Mouse (Mus musculus): ENCODE data around the gene Eif1ad.

The Eif1ad gene

DNA sequence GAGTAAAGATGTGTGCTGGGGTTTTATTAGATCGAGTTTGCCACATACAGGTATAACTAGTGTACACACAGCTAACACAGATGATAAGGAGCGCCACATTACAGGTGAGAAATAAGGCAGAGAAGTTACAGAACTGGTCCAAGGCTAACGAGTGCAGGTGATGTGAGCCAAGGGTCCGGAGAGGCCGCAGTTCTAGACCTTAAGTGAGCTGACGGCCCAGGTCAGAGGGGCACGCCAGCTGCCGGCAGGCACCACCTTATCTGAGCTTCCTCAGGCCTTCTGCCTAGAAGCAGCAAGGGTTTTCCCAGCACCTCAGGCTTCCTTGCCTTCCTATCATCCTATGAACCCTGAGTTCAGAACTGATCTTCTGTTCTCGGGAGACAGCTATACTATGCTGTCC is 53.1 kb downstream of the Eif1ad start:
- DNase-seq (ENCODE audit: low spot score in 2 of 2) = no peak

DNA sequence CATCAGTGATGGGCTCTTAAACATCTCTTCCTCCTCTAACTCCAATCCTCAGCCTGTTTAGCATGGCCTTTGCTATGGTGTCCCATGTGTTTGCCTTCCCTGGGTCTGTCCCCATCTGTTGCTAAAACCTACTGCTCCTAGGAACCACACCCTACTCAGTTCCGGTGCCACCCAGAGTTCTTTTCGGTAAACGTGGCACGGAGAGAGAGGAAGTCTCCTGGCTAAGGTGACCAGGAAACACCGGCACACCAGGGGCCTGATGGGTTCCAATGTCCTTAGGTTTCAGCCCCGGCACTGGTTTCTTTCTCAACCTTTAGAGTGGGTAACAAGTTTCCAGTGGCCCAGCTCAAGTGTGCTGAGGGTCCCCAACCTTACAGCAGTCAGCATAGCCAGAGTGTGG is 54.0 kb downstream of the Eif1ad start:
- DNase-seq (ENCODE audit: low spot score in 2 of 2) = no peak
